Mouse (Mus musculus): ENCODE measurements at regions not wholly inside any gene's neighbourhood (a gene's known extent, or its start where the extent isn't known, plus 50 kb on each side); places are given as distances from the start of the nearest gene placed in this dataset.
A peak's percentile ranks its signal among the peaks of the same experiment; 100 is the strongest.

- no peak for DNase-seq
Observed at GRCm38 (mm10) chr5:119216146-119216545, 454.3 kb upstream of the Tbx3 start.

GRCm38 (mm10) chr5:119217077-119217476, 453.4 kb upstream of the Tbx3 start:
- no peak for DNase-seq

- no peak for DNase-seq
Observed at GRCm38 (mm10) chr5:119228691-119229090, 441.8 kb upstream of the Tbx3 start.

GRCm38 (mm10) chr5:119232941-119233340, 437.5 kb upstream of the Tbx3 start:
- peak; percentile 84 for DNase-seq

GRCm38 (mm10) chr5:119235884-119236283, 434.6 kb upstream of the Tbx3 start:
- no peak for DNase-seq

GRCm38 (mm10) chr5:119246824-119247223, 423.6 kb upstream of the Tbx3 start:
- peak; percentile 94 for DNase-seq

- no peak for DNase-seq
Observed at GRCm38 (mm10) chr5:119248626-119249025, 421.8 kb upstream of the Tbx3 start.

- DNase-seq = peak; percentile 51
Observed at GRCm38 (mm10) chr5:119249124-119249718, 421.2 kb upstream of the Tbx3 start.

GRCm38 (mm10) chr5:119251311-119252047, 419.0 kb upstream of the Tbx3 start:
- DNase-seq = no peak

- DNase-seq = no peak
Observed at GRCm38 (mm10) chr5:119257374-119258120, 412.9 kb upstream of the Tbx3 start.

GRCm38 (mm10) chr5:119258831-119259230, 411.6 kb upstream of the Tbx3 start:
- no peak for DNase-seq

- peak; percentile 57 for DNase-seq
Observed at GRCm38 (mm10) chr5:119265149-119265890, 405.1 kb upstream of the Tbx3 start.

- DNase-seq = no peak
Observed at GRCm38 (mm10) chr5:119271234-119271852, 399.1 kb upstream of the Tbx3 start.

- DNase-seq = no peak
Observed at GRCm38 (mm10) chr5:119273203-119273602, 397.3 kb upstream of the Tbx3 start.

GRCm38 (mm10) chr5:119273615-119274014, 396.9 kb upstream of the Tbx3 start:
- no peak for DNase-seq

GRCm38 (mm10) chr5:119274817-119275494, 395.5 kb upstream of the Tbx3 start:
- no peak for DNase-seq

- no peak for DNase-seq
Observed at GRCm38 (mm10) chr5:119280146-119280545, 390.3 kb upstream of the Tbx3 start.

GRCm38 (mm10) chr5:119289808-119290207, 380.7 kb upstream of the Tbx3 start:
- DNase-seq = no peak

- no peak for DNase-seq
Observed at GRCm38 (mm10) chr5:119292323-119292722, 378.1 kb upstream of the Tbx3 start.

- DNase-seq = no peak
Observed at GRCm38 (mm10) chr5:119292889-119293288, 377.6 kb upstream of the Tbx3 start.

GRCm38 (mm10) chr5:119299311-119299710, 371.2 kb upstream of the Tbx3 start:
- DNase-seq = no peak
